Mouse (Mus musculus) hematopoietic stem cell, adult 5-6 weeks (primary cell): ENCODE data around the gene Clcn5. TPM values are rescaled to one million over a fixed set of nuclear protein-coding genes. Genes with fewer than 3 reads are reported as not detected.

Experiments used
- ATAC-seq, 2 experiments: fragments of 125-278 bp in 1 of 2; replicated peaks in 1 of 2; 2 replicates each; pipeline ENCODE4 v1.8.0; 2016 to 2017; ENCODE audit warnings: inconsistent platforms in 2 of 2, mild to moderate bottlenecking in 2 of 2, moderate number of reproducible peaks in 2 of 2, low read depth in 1 of 2, moderate TSS enrichment in 1 of 2; ENCODE audit not compliant: low FRiP score in 2 of 2, poor library complexity in 2 of 2, severe bottlenecking in 2 of 2, insufficient read depth in 1 of 2, low TSS enrichment in 1 of 2
- total RNA-seq: library from RNA; stranded (forward); fragments of 172-1452, 232-1000 nt; gene quantifications from 2 replicates; pipeline ENCODE4 v1.2.3, GENCODE M21; 2017

The Clcn5 gene
- total RNA-seq: 8.5 and 10.2 TPM in 2 replicates

- ATAC-seq: peak; percentile 92 to 95
Observed at GRCm38 (mm10) chrX:7319089-7319721, at the start of gene Clcn5. Clcn5 (minus strand) TSS chrX:7319358.

GRCm38 (mm10) chrX:7325455-7325854 lies 6.3 kb upstream of the Clcn5 start:
- no peak for ATAC-seq

- ATAC-seq: no peak
Observed at GRCm38 (mm10) chrX:7322288-7322687, 3.1 kb upstream of the Clcn5 start.

DNA sequence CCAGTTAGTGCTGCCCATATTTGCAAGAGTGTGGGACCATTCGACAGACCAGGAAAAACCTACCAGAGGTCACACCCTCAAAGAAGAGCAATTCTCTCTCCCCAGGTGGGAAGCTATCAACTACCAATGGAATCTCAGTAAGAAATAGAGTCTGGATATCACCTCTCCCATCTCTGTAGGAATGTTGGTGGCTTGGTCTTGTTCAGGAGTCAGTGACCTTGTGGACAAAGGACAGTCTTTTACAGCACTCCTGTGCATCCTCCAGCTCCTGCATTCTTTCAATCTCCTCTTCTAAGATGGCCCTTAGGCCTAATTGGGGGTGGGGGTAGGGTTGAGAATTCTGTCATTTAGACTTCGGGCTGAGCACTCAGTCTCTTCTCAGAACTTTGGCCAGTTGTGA lies 1.4 kb upstream of the Clcn5 start:
- ATAC-seq: no peak

- peak in 1 of 2 experiments; percentile 47; a peak in 1 of 4 replicates for ATAC-seq
Observed at GRCm38 (mm10) chrX:7318551-7319025, 570 bp downstream of the Clcn5 start.

- no peak for ATAC-seq
Observed at GRCm38 (mm10) chrX:7315115-7315514, 4.0 kb downstream of the Clcn5 start.

GRCm38 (mm10) chrX:7314645-7315044 lies 4.5 kb downstream of the Clcn5 start:
- no peak for ATAC-seq

GRCm38 (mm10) chrX:7308242-7308641 lies 10.9 kb downstream of the Clcn5 start:
- ATAC-seq: peak; percentile 62 to 76; a peak in 3 of 4 replicates

DNA sequence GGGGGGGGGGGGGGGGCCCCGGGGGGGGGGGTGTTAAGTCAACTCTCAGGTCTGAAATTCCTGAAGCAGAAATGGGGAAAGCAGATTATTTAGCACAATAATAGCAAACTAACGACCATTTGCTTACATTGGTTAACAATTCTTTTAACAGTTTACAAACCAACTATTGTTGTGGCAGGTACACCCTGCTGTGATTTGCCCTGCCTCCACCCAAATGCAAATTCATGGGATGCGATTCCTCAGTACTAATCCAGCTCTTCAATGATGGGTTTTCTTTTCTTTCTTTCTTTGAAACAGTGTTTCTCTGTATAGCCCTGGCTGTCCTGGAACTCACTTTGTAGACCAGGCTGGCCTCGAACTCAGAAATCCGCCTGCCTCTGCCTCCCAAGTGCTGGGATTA lies 12.3 kb downstream of the Clcn5 start:
- no peak for ATAC-seq

- no peak for ATAC-seq
Observed at GRCm38 (mm10) chrX:7292981-7293380, 26.2 kb downstream of the Clcn5 start.

- ATAC-seq: no peak
Observed at GRCm38 (mm10) chrX:7292151-7292768, 26.9 kb downstream of the Clcn5 start.

DNA sequence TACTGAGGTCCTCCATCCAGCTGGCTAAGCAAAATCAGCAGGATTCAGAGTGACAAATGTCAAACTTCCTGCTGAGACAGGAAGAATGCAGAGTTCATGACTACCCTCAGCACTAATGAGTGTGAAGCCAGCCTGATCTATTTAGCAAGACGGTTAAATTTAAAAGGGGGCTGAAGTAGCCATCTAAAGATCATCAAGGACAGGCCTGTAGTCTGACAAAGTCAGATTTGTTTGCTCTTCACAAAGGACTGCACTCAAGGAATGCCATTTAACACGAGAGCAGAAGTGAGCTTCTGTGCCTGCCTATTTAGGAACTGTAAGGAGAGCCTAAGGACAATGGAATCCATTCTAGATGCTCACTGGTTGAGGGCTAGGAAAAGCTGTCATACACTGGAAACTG lies 30.2 kb downstream of the Clcn5 start:
- ATAC-seq: no peak

- ATAC-seq: no peak
Observed at GRCm38 (mm10) chrX:7287051-7287734, 32.0 kb downstream of the Clcn5 start.

DNA sequence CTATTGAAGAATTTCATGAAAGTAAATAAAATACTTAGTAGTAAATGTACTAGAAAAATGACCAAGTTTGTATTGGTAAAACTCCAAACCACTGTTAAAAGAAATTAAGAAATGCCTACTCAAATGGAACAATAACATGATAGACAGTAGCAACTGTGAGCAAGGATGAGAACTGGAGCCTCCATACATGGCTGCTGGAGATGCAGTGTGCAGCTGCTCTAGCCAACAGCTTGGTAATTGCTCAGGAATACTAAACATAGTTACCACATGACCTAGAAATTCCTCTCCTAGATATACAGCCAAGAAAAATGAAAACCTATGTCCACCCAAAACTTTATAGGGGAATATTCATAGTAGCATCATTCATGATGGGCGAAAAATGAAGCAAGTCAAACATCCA lies 36.5 kb downstream of the Clcn5 start:
- no peak for ATAC-seq

DNA sequence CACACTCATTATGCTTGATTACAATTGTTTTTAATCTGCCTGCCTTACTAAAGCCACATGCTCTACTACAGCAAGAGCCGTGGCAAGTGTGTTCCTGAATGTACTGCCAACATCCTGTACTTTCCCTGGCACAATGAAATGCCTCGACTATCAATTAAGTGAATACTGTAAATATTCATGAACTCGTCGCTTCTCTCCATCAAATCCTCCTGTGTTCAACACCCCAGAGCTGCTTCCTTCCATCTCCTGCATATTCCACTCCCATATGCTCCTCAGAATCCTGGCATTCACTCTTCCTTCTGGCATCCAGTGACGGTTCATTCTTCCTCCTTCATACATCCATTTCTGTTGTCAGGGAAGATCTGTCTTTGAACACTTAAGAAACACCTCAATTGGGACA lies 39.4 kb downstream of the Clcn5 start:
- no peak for ATAC-seq

DNA sequence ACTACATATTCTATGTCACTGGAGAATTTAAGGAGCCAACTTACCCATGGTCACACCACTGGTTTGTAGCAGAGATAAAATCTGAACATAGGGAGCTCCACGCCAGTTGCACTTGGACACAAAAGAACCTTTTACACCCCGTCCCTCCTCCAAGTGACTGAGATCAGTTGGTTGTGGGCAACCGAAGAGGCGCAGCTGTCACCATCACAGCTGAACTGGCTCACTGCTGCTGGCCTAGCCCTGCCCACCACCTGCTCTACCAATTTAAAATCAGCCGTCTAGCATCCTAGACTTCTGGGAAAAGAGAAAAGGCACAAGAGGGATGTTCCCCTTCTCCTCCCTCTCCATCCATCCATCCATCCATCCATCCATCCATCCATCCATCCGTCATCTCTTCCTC lies 42.6 kb downstream of the Clcn5 start:
- ATAC-seq: no peak

- no peak for ATAC-seq
Observed at GRCm38 (mm10) chrX:7261149-7261548, 58.0 kb downstream of the Clcn5 start.

- no peak for ATAC-seq
Observed at GRCm38 (mm10) chrX:7260400-7261113, 58.6 kb downstream of the Clcn5 start.
